Mouse (Mus musculus) brain, embryonic 14.5 days (tissue): ENCODE measurements at regions not wholly inside any gene's neighbourhood (a gene's known extent, or its start where the extent isn't known, plus 50 kb on each side); places are given as distances from the start of the nearest gene placed in this dataset.

Source experiments
- CTCF ChIP-seq: fragments of 200-500 bp; IDR thresholded peaks from 2 replicates; pipeline ENCODE4 v1.5.1; 2012; ENCODE audit warnings: inconsistent platforms, mild to moderate bottlenecking, moderate library complexity, borderline replicate concordance; ENCODE audit not compliant: insufficient read depth, insufficient read length; ENCODE audit errors: extremely low read depth
- POLR2A ChIP-seq: fragments of 200-500 bp; IDR thresholded peaks from 2 replicates; pipeline ENCODE4 v1.6.1; 2012; ENCODE audit warnings: mild to moderate bottlenecking, inconsistent platforms, borderline replicate concordance; ENCODE audit not compliant: poor library complexity, insufficient read depth, insufficient read length, severe bottlenecking; ENCODE audit errors: extremely low read depth

DNA sequence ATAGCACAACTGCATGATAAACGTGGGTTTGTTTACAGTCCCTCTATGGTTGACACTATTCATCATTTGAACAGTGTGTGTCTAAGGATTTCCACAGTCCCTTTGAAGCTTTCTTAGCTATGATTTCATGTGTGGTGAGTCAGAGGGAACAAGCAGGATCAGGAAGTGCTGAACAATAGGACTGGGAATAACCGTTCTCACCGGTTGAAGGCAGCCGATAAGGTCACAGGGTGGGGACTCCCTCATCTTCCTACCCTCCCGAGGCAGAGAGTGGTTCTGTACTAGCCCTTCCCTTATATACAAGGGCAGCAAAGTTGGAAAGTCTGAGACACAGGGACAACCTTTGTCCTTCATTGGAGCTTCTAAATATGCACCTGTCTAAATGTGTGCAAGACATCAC lies 168.1 kb downstream of the Plk2 start:
- TF ChIP-seq CTCF (no peak), POLR2A (no peak)
